Mouse (Mus musculus) limb, embryonic 14.5 days (tissue): ENCODE data around the gene Msi2. TPM values are rescaled to one million over a fixed set of nuclear protein-coding genes. Genes with fewer than 3 reads are reported as not detected.

Experiments used
- ATAC-seq: fragments of 200-750 bp; cut with Nextera tagmentation; 2 replicates; pipeline ENCODE4 v1.8.0; 2017; ENCODE audit warnings: low read depth, moderate number of reproducible peaks, moderate TSS enrichment; ENCODE audit not compliant: low FRiP score
- DNase-seq: peaks from one replicate; pipeline ENCODE4 v3.0.0-alpha.2; 2015; ENCODE audit warnings: low spot score
- H3K27ac ChIP-seq: fragments of 300-500 bp; sonication (generic); replicated peaks from 2 replicates; pipeline ENCODE4 v1.5.1; 2014; ENCODE audit warnings: low read depth, mild to moderate bottlenecking, low read length, moderate library complexity, mixed read lengths
- H3K27me3 ChIP-seq: fragments of 300-500 bp; sonication (generic); 2 replicates; pipeline ENCODE4 v1.6.1; 2014; ENCODE audit warnings: low read length, mixed read lengths; ENCODE audit not compliant: control insufficient read depth, insufficient read depth
- H3K36me3 ChIP-seq: fragments of 300-500 bp; sonication (generic); 2 replicates; pipeline ENCODE4 v1.6.1; 2014; ENCODE audit warnings: mild to moderate bottlenecking, low read length, moderate library complexity, mixed read lengths; ENCODE audit not compliant: control insufficient read depth, insufficient read depth
- H3K4me1 ChIP-seq: fragments of 300-500 bp; sonication (generic); 2 replicates; pipeline ENCODE4 v1.6.1; 2014; ENCODE audit warnings: antibody characterized with exemption, low read length, mixed read lengths; ENCODE audit not compliant: control insufficient read depth, insufficient read depth
- H3K4me2 ChIP-seq: fragments of 300-500 bp; sonication (generic); replicated peaks from 2 replicates; pipeline ENCODE4 v1.6.1; 2014; ENCODE audit warnings: low read depth, mild to moderate bottlenecking, low read length, moderate library complexity; ENCODE audit not compliant: severe bottlenecking
- H3K4me3 ChIP-seq: fragments of 300-500 bp; sonication (generic); replicated peaks from 2 replicates; pipeline ENCODE4 v1.5.1; 2014; ENCODE audit warnings: low read length
- H3K9ac ChIP-seq: fragments of 300-500 bp; sonication (generic); 2 replicates; pipeline ENCODE4 v1.6.1; 2014; ENCODE audit warnings: mild to moderate bottlenecking, low read depth, low read length, moderate library complexity; ENCODE audit not compliant: severe bottlenecking
- H3K9me3 ChIP-seq: fragments of 300-500 bp; sonication (generic); 2 replicates; pipeline ENCODE4 v1.6.1; 2016; ENCODE audit warnings: low read length; ENCODE audit not compliant: control insufficient read depth
- POLR2A ChIP-seq: fragments of 200-500 bp; IDR thresholded peaks from 2 replicates; pipeline ENCODE4 v1.8.0; 2012; ENCODE audit warnings: inconsistent platforms, mild to moderate bottlenecking, moderate library complexity, borderline replicate concordance; ENCODE audit not compliant: insufficient read depth, insufficient read length; ENCODE audit errors: extremely low read depth
- WGBS: fragments of 180-500 bp; shearing (Covaris S2); extraction: QIAGEN DNeasy Blood & Tissue Kit; methylation state at CpG from one replicate; pipeline ENCODE4 v1.1.7; 2014; 5-methylcytosine and 5-hydroxymethylcytosine counted together
- polyA plus RNA-seq, 2 experiments: library from polyadenylated mRNA; depleted of rRNA in 1 of 2; stranded (reverse) in 1 of 2; unstranded in 1 of 2; fragments of >200 nt; fragmentation: Nextera tagmentation in 1 of 2; extraction: Ambion mirVana in 1 of 2; gene quantifications; 2 replicates each; pipeline versions ENCODE4 v1.2.1 to v1.2.3; 2012 to 2014

Msi2 gene
- polyA plus RNA-seq, 2 experiments: 13.9 to 36.5 TPM

DNA sequence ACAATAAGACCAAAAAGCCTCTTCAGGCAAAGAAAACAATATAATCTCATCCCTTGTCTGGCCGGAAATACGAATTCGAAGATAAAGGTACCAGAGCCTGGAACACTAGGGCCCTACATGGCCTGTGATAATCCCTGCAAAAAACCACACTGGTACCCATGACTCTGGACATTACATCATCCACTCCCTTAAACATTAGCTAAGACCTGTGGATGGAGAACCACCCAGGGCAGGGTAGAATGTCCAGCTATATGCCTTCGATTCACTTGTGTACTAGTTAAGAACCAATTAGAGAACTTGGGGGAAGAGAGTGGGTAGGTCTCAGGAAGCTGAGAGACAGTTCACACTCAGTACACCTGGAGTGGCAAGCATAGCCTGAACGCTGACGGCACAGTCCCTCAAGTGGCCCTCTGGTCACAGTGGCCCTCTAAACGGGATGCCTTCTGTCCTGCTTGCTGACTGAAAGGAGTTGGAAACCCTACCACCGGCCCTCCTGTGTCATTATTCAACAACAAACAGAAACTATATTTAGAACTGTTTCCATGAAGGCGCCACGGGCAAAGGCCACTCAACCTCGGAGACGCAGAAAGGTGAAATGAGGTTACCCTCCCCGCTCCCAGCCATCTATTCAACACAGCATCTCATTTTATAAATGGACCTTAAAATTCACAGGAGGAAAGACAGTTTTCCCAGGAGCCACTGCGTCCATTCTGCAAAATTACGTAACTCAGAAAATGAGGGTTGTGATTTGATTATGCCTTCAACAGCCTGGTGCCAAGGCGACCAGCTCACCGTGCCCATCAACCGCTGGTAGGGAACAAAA, 63.7 kb downstream of the Msi2 start:
- H3K27ac ChIP-seq: peak overlapping the region; percentile 6; the same call in 1 of the 2 replicates
- no peaks in the 10 kb centered on the region for H3K9me3 ChIP-seq
- H3K27me3 ChIP-seq: no peaks in the 10 kb centered on the region
- DNase-seq (no peak), ATAC-seq (no peak)
- H3K4me2 ChIP-seq: no peak overlapping the region
- H3K4me1 ChIP-seq: peaks cover 15% of the 10 kb centered on the region
- peaks cover 10% of the 10 kb centered on the region; the same call in 1 of the 2 replicates for H3K36me3 ChIP-seq
- 88% methylated on average over 18 of the region's 18 CpGs for WGBS
- H3K4me3 ChIP-seq: no peak overlapping the region
- no peak for TF ChIP-seq POLR2A
- H3K9ac ChIP-seq: no peak overlapping the region

DNA sequence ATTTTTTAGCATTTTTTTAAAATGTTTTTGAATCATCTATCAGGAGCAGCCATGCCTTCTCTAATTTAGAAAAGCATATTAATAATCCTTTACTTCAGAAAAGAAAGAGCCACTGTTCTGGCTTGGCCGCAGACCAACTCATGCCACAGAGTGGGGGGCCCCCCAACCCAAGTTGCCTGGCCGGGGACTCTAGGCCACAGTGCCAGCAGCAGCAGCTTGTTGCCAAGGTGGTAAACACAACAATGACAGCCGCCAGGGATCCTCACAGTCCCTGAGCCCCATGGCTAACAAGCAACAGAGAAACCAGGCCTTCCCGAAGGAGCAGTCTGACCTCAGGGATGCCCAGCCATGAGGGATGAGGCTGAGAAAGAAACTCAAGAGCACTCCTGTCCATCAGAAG, 68.0 kb downstream of the Msi2 start:
- peaks cover 27% of the 10 kb centered on the region for H3K4me1 ChIP-seq
- DNase-seq (no peak), ATAC-seq (no peak)
- no peaks in the 10 kb centered on the region for H3K27me3 ChIP-seq
- 62% methylated on average over 4 of the region's 4 CpGs for WGBS
- H3K9me3 ChIP-seq: no peaks in the 10 kb centered on the region
- no peak overlapping the region for H3K9ac ChIP-seq
- H3K27ac ChIP-seq: no peak overlapping the region
- no peak for TF ChIP-seq POLR2A
- H3K36me3 ChIP-seq: peaks cover 7% of the 10 kb centered on the region; the same call in 1 of the 2 replicates
- no peak overlapping the region for H3K4me2 ChIP-seq
- H3K4me3 ChIP-seq: no peak overlapping the region

DNA sequence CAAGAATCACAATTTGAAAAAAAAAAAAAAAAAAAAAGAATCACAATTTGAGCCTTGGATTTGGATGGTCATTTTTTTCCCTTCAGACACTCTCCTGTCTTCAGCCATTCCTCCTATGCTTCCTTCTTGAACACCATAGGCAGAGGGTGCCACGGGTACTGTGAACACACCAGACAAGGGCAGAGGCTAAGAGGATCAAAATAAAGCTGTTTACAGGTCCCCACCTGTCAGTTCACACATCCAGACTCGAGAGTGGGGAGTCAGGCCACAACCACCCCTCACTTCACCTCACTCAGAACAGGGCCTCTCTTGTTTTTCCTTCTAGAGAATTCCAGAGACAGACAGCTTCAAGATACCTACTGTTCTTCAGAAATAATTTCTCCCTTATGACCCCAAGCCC, 69.3 kb downstream of the Msi2 start:
- H3K27me3 ChIP-seq: no peaks in the 10 kb centered on the region
- ATAC-seq (no peak), DNase-seq (no peak)
- peaks cover 27% of the 10 kb centered on the region for H3K4me1 ChIP-seq
- peaks cover 8% of the 10 kb centered on the region; the same call in 1 of the 2 replicates for H3K36me3 ChIP-seq
- H3K9ac ChIP-seq: no peak overlapping the region
- no peak overlapping the region for H3K4me3 ChIP-seq
- no peaks in the 10 kb centered on the region for H3K9me3 ChIP-seq
- 61% methylated on average over 2 of the region's 2 CpGs for WGBS
- no peak for TF ChIP-seq POLR2A
- no peak overlapping the region for H3K27ac ChIP-seq
- no peak overlapping the region for H3K4me2 ChIP-seq

DNA sequence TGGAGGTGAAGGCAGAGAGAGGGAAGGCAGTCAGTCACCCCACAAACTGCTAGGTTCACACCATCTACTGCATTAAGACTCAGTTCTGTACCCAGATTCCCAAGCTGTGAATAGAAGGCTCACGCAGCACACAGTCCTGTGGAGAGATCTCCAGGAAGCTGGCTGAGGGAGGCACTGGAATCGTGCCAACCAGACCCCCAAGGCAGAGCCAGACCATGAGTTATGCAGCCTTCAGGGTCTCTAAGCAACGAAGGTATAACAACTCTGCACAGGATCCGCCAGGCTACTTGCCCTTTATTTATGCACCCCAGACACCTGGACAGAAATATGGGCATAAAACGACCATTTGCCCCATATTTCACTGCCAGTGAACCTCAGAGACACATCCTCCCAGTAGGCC, 69.9 kb downstream of the Msi2 start:
- H3K9ac ChIP-seq: no peak overlapping the region
- H3K4me1 ChIP-seq: peaks cover 27% of the 10 kb centered on the region
- H3K4me2 ChIP-seq: no peak overlapping the region
- no peak overlapping the region for H3K27ac ChIP-seq
- WGBS: 13% methylated on average over 5 of the region's 5 CpGs
- TF ChIP-seq POLR2A: no peak
- H3K4me3 ChIP-seq: no peak overlapping the region
- H3K36me3 ChIP-seq: peaks cover 8% of the 10 kb centered on the region; the same call in 1 of the 2 replicates
- no peaks in the 10 kb centered on the region for H3K27me3 ChIP-seq
- peak; percentile 37 for DNase-seq
- no peak for ATAC-seq
- H3K9me3 ChIP-seq: no peaks in the 10 kb centered on the region

DNA sequence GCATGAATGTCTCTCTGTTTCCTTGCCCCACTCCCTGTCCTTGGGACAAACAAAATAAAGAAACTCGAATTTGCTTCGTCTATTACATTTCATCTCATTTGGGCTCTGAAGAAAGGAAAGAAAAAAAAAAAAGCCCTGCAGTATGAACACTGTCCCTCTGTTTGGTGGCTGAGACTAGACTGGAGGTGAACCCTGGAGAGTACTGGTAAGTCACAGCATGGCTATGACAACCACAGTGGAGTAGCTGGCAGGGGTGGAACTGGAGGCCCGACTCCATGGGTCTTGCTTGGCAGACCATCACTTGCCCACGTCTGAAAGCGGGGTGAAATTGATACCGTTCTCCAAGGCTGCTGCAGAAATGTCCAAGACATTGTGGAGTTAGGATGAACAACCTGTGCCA, 71.8 kb downstream of the Msi2 start:
- Histone ChIP-seq H3K4me1 (peaks cover 27% of the 10 kb centered on the region), H3K4me3 (no peak overlapping the region), H3K27ac (no peak overlapping the region), H3K9ac (no peak overlapping the region), H3K9me3 (no peaks in the 10 kb centered on the region), H3K27me3 (no peaks in the 10 kb centered on the region), H3K36me3 (peaks cover 8% of the 10 kb centered on the region; the same call in 1 of the 2 replicates), H3K4me2 (no peak overlapping the region)
- DNase-seq: no peak
- 88% methylated on average over 6 of the region's 6 CpGs for WGBS
- TF ChIP-seq POLR2A: no peak
- no peak for ATAC-seq
